Mouse (Mus musculus): Measurements from ENCODE around the gene Banp. TPM values are rescaled to one million over a fixed set of nuclear protein-coding genes. Genes with fewer than 3 reads are reported as not detected.

Banp gene
- polyA plus RNA-seq, 1 experiment, result 54.1 TPM

- no peaks in the 10 kb centered on the region for H3K27me3 ChIP-seq (ENCODE audit: control insufficient read depth, insufficient read depth, low read length)
- H3K36me3 ChIP-seq (ENCODE audit: control insufficient read depth, insufficient read depth, low read length), result no peaks in the 10 kb centered on the region
- WGBS, result 82% methylated on average over 7 of the region's 7 CpGs
- no peak for DNase-seq (ENCODE audit: low read depth in 1 of 2, low spot score in 2 of 2)
- H3K27ac ChIP-seq (ENCODE audit: insufficient read depth, low read length), result no peak overlapping the region
- no peak overlapping the region for H3K4me3 ChIP-seq (ENCODE audit: extremely low read depth, insufficient read depth, insufficient read length)
- peaks cover 4% of the 10 kb centered on the region; the same call in 1 of the 2 replicates for H3K4me1 ChIP-seq (ENCODE audit: control insufficient read depth, insufficient read depth, insufficient read length)
- TF ChIP-seq CTCF (IDR thresholded peaks at IDR 0.05; ENCODE audit: extremely low read depth, insufficient read depth, insufficient read length, insufficient replicate concordance) (no peak), POLR2A (IDR thresholded peaks at IDR 0.05; ENCODE audit: low read depth, low read length) (no peak)
Observed at GRCm38 (mm10) chr8:121911987-121912386, 37.6 kb upstream of the Banp start.

- WGBS, result 76% methylated on average over 3 of the region's 3 CpGs
- H3K36me3 ChIP-seq (ENCODE audit: control insufficient read depth, insufficient read depth, low read length), result no peaks in the 10 kb centered on the region
- DNase-seq (ENCODE audit: low read depth in 1 of 2, low spot score in 2 of 2), result no peak
- TF ChIP-seq CTCF (IDR thresholded peaks at IDR 0.05; ENCODE audit: extremely low read depth, insufficient read depth, insufficient read length, insufficient replicate concordance) (no peak), POLR2A (IDR thresholded peaks at IDR 0.05; ENCODE audit: low read depth, low read length) (no peak)
- no peak overlapping the region for H3K4me3 ChIP-seq (ENCODE audit: extremely low read depth, insufficient read depth, insufficient read length)
- peaks cover 4% of the 10 kb centered on the region; the same call in 1 of the 2 replicates for H3K4me1 ChIP-seq (ENCODE audit: control insufficient read depth, insufficient read depth, insufficient read length)
- H3K27ac ChIP-seq (ENCODE audit: insufficient read depth, low read length), result no peak overlapping the region
- H3K27me3 ChIP-seq (ENCODE audit: control insufficient read depth, insufficient read depth, low read length), result no peaks in the 10 kb centered on the region
Observed at GRCm38 (mm10) chr8:121912831-121913230, 36.7 kb upstream of the Banp start.

GRCm38 (mm10) chr8:121913378-121913777 is 36.2 kb upstream of the Banp start:
- H3K27ac ChIP-seq (ENCODE audit: insufficient read depth, low read length), result no peak overlapping the region
- TF ChIP-seq POLR2A (IDR thresholded peaks at IDR 0.05; ENCODE audit: low read depth, low read length) (no peak), CTCF (IDR thresholded peaks at IDR 0.05; ENCODE audit: extremely low read depth, insufficient read depth, insufficient read length, insufficient replicate concordance) (no peak)
- H3K4me3 ChIP-seq (ENCODE audit: extremely low read depth, insufficient read depth, insufficient read length), result no peak overlapping the region
- H3K27me3 ChIP-seq (ENCODE audit: control insufficient read depth, insufficient read depth, low read length), result no peaks in the 10 kb centered on the region
- no peaks in the 10 kb centered on the region for H3K4me1 ChIP-seq (ENCODE audit: control insufficient read depth, insufficient read depth, insufficient read length)
- DNase-seq (ENCODE audit: low read depth in 1 of 2, low spot score in 2 of 2), result no peak
- no peaks in the 10 kb centered on the region for H3K36me3 ChIP-seq (ENCODE audit: control insufficient read depth, insufficient read depth, low read length)
- 69% methylated on average over 8 of the region's 8 CpGs for WGBS

- Histone ChIP-seq H3K36me3 (ENCODE audit: control insufficient read depth, insufficient read depth, low read length) (no peaks in the 10 kb centered on the region), H3K4me1 (ENCODE audit: control insufficient read depth, insufficient read depth, insufficient read length) (no peaks in the 10 kb centered on the region), H3K27me3 (ENCODE audit: control insufficient read depth, insufficient read depth, low read length) (no peaks in the 10 kb centered on the region), H3K4me3 (ENCODE audit: extremely low read depth, insufficient read depth, insufficient read length) (no peak overlapping the region), H3K27ac (ENCODE audit: insufficient read depth, low read length) (no peak overlapping the region)
- 84% methylated on average over 4 of the region's 4 CpGs for WGBS
- no peak for DNase-seq (ENCODE audit: low read depth in 1 of 2, low spot score in 2 of 2)
- TF ChIP-seq CTCF (IDR thresholded peaks at IDR 0.05; ENCODE audit: extremely low read depth, insufficient read depth, insufficient read length, insufficient replicate concordance), result no peak
- TF ChIP-seq POLR2A (IDR thresholded peaks at IDR 0.05; ENCODE audit: low read depth, low read length), result no peak
Observed at GRCm38 (mm10) chr8:121919158-121919557, 30.4 kb upstream of the Banp start.

- H3K27ac ChIP-seq (ENCODE audit: insufficient read depth, low read length), result no peak overlapping the region
- WGBS, result 69% methylated on average over 3 of the region's 3 CpGs
- H3K4me1 ChIP-seq (ENCODE audit: control insufficient read depth, insufficient read depth, insufficient read length), result no peaks in the 10 kb centered on the region
- no peaks in the 10 kb centered on the region for H3K27me3 ChIP-seq (ENCODE audit: control insufficient read depth, insufficient read depth, low read length)
- TF ChIP-seq CTCF (IDR thresholded peaks at IDR 0.05; ENCODE audit: extremely low read depth, insufficient read depth, insufficient read length, insufficient replicate concordance) (no peak), POLR2A (IDR thresholded peaks at IDR 0.05; ENCODE audit: low read depth, low read length) (no peak)
- H3K4me3 ChIP-seq (ENCODE audit: extremely low read depth, insufficient read depth, insufficient read length), result no peak overlapping the region
- no peaks in the 10 kb centered on the region for H3K36me3 ChIP-seq (ENCODE audit: control insufficient read depth, insufficient read depth, low read length)
- no peak for DNase-seq (ENCODE audit: low read depth in 1 of 2, low spot score in 2 of 2)
Observed at GRCm38 (mm10) chr8:121919731-121920130, 29.8 kb upstream of the Banp start.

GRCm38 (mm10) chr8:121921582-121921981 is 28.0 kb upstream of the Banp start:
- TF ChIP-seq POLR2A (IDR thresholded peaks at IDR 0.05; ENCODE audit: low read depth, low read length), result no peak
- TF ChIP-seq CTCF (IDR thresholded peaks at IDR 0.05; ENCODE audit: extremely low read depth, insufficient read depth, insufficient read length, insufficient replicate concordance), result no peak
- WGBS, result 77% methylated on average over 8 of the region's 8 CpGs
- DNase-seq (ENCODE audit: low read depth in 1 of 2, low spot score in 2 of 2), result no peak

GRCm38 (mm10) chr8:121922101-121922500 is 27.4 kb upstream of the Banp start:
- Histone ChIP-seq H3K4me3 (ENCODE audit: extremely low read depth, insufficient read depth, insufficient read length) (no peak overlapping the region), H3K27me3 (ENCODE audit: control insufficient read depth, insufficient read depth, low read length) (no peaks in the 10 kb centered on the region), H3K36me3 (ENCODE audit: control insufficient read depth, insufficient read depth, low read length) (no peaks in the 10 kb centered on the region), H3K4me1 (ENCODE audit: control insufficient read depth, insufficient read depth, insufficient read length) (no peaks in the 10 kb centered on the region), H3K27ac (ENCODE audit: insufficient read depth, low read length) (no peak overlapping the region)
- TF ChIP-seq POLR2A (IDR thresholded peaks at IDR 0.05; ENCODE audit: low read depth, low read length) (no peak), CTCF (IDR thresholded peaks at IDR 0.05; ENCODE audit: extremely low read depth, insufficient read depth, insufficient read length, insufficient replicate concordance) (no peak)
- DNase-seq (ENCODE audit: low read depth in 1 of 2, low spot score in 2 of 2), result no peak
- 87% methylated on average over 8 of the region's 8 CpGs for WGBS

More at GRCm38 (mm10) chr8:121921582-121921981, 28.0 kb upstream of the Banp start:
- no peak overlapping the region for H3K4me3 ChIP-seq (ENCODE audit: extremely low read depth, insufficient read depth, insufficient read length)
- no peak overlapping the region for H3K27ac ChIP-seq (ENCODE audit: insufficient read depth, low read length)
- H3K27me3 ChIP-seq (ENCODE audit: control insufficient read depth, insufficient read depth, low read length), result no peaks in the 10 kb centered on the region
- no peaks in the 10 kb centered on the region for H3K36me3 ChIP-seq (ENCODE audit: control insufficient read depth, insufficient read depth, low read length)
- no peaks in the 10 kb centered on the region for H3K4me1 ChIP-seq (ENCODE audit: control insufficient read depth, insufficient read depth, insufficient read length)
